Mouse (Mus musculus) thymus, adult 2 months (tissue): ENCODE measurements around the gene Rtn1.

Source experiments
- CTCF ChIP-seq: fragments of 200-500 bp; IDR thresholded peaks from 2 replicates; pipeline ENCODE4 v1.5.1; 2012; ENCODE audit warnings: mild to moderate bottlenecking, control low read depth, low read length, moderate library complexity, borderline replicate concordance; ENCODE audit not compliant: control insufficient read depth, poor library complexity, insufficient read depth; ENCODE audit errors: extremely low read depth
- POLR2A ChIP-seq: fragments of 200-500 bp; IDR thresholded peaks from 2 replicates; pipeline ENCODE4 v1.6.1; 2012; ENCODE audit warnings: mild to moderate bottlenecking, low read length, control low read depth, moderate library complexity; ENCODE audit not compliant: control insufficient read depth, poor library complexity, insufficient read depth; ENCODE audit errors: extremely low read depth

GRCm38 (mm10) chr12:72184929-72185328 lies 223.9 kb downstream of the Rtn1 start, which contains the start of gene Ccdc175:
- TF ChIP-seq CTCF (no peak), POLR2A (no peak)
